Mouse (Mus musculus) erythroblast, embryonic 14.5 days (primary cell): ENCODE measurements around the gene Tal1.

ENCODE experiments used
- GATA1 ChIP-seq: IDR thresholded peaks from 2 replicates; pipeline ENCODE4 v1.6.1; 2012; ENCODE audit warnings: low read length, inconsistent platforms, mixed read lengths
- TAL1 ChIP-seq: IDR thresholded peaks from 3 replicates; pipeline ENCODE4 v1.6.1; 2012; ENCODE audit warnings: low read length, inconsistent platforms, mixed read lengths

DNA sequence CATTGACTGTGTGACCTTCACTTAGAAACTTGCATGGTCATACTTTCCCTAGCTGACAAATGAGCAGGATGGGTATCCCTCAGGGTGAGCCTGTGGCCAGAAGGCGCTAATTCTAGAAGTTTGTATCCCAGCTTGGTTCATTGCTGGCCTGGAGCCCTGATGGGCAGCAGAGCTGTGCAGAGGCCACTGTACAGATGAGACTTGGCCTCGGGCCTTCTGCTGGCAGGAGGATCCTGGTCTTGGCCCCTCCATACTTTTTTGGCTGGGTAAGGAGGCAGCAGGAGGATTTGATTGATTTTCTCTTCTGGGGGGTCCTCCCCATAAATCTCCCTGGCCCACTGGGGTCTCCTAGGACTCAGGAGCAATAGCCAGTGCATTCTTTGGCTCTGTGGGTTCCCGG, 26.8 kb downstream of the Tal1 start:
- TF ChIP-seq GATA1, result no peak
- no peak for TF ChIP-seq TAL1
